Mouse (Mus musculus) left cerebral cortex, adult 2 months (tissue): ENCODE measurements around the gene Kynu. TPM values are rescaled to one million over a fixed set of nuclear protein-coding genes. Genes with fewer than 3 reads are reported as not detected.

Experiments
- DNase-seq, 2 experiments: peaks; one replicate each; pipeline ENCODE4 v3.0.0; 2021 to 2022; ENCODE audit warnings: low spot score in 2 of 2, mixed read lengths in 1 of 2; ENCODE audit errors: extremely low spot score in 1 of 2
- H3K27ac ChIP-seq: fragments of 200-600 bp; 2 replicates; pipeline ENCODE4 v1.8.1; 2022
- H3K4me3 ChIP-seq: fragments of 200-600 bp; 2 replicates; pipeline ENCODE4 v1.8.1; 2022
- CTCF ChIP-seq: fragments of 200-600 bp; IDR thresholded peaks from 2 replicates; pipeline ENCODE4 v1.8.1; 2022; ENCODE audit warnings: antibody characterized with exemption, mild to moderate bottlenecking, moderate library complexity
- intact Hi-C: fragments of 180-260 bp; cut with DNase I; formaldehyde crosslinking; loops from one replicate; pipeline ENCODE4 v1.15.1; 2025
- long read RNA-seq, 2 experiments: library from polyadenylated mRNA; stranded (forward); transcript quantifications; one replicate each; pipeline ENCODE4 v2.0.0; 2021; ENCODE audit warnings: borderline mapping rate in 2 of 2
- total RNA-seq, 2 experiments: library from RNA; stranded (reverse); gene quantifications; 2 replicates each; pipeline ENCODE4 v1.2.3; 2021

Gene Kynu
- total RNA-seq, result not detected
- long read RNA-seq, experiment 1, result 0 reads
- long read RNA-seq, experiment 2, result 0 reads

DNA sequence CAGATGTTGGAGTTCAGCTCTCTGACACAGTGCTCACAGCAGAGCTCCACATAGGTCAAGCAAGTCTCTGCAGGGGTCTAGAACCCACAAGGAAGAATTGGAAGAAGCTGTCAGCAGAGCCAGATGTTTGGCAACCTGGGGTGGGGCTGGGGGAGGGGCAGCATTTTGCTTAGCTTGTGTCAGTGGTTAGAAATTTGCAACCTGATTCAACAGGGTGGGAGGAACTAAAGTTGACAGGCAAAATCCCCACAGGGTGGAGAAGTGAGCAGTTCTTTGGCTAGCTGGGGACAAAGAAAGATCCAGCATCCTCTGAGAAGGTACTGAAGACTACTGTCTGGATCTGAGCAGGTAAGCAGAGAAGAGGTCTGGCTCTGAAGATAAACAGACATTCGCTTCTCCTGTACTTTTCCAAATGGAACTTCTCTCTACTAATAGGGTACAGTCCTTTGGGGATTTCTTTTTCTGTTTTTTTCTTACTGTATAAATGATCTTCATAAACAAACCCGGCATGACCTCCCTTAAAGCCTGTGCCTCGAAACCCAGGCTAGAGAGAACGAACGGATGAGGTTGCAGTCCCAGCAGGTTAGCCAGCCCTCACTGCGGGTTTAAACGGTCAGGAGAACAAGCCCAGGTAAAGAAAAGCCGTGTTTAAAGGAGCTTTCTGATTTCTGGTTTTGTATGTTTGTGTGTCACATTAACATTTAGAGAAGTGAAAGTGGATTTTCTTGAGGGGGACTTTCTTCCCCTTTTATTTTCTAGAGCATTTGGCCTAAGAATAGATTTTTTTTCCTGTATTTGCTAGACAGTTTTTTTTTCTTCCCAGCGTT lies at the start of gene Kynu:
TSS of gene Kynu (plus strand) at position 268 of the 827 bp plus-strand sequence.
- Histone ChIP-seq H3K27ac (no peak within 1 kb of the TSS), H3K4me3 (no peak within 1 kb of the TSS)
- intact Hi-C loops, result no loop called here
- DNase-seq, result no peak
- no peak for TF ChIP-seq CTCF

DNA sequence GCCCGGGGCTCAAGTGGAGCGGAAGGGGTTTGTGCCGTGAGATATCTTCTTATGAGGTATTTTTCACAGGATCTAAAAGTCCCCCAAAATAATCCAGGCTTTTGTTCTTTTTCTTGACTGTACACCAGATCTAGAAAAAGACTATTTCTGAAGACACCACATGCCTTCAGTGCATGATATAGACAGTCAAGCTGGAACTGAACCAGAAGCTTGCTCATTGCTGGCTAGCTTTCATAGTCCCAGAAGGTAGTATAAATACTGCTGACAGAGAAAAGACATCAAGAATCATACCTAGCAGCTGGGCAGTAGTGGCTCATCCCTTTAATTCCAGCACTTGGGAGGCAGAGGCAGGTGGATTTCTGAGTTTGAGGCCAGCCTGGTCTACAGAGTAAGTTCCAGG lies 48.9 kb upstream of the Kynu start:
- no peak for TF ChIP-seq CTCF
- H3K27ac ChIP-seq, result no peak overlapping the region
- peak in 1 of 2 experiments; percentile 29 for DNase-seq
- intact Hi-C loops, result loop anchor here (5.0 kb wide), 1 partner anchor 184 kb away; no protein-coding TSS in a partner anchor
- H3K4me3 ChIP-seq, result no peak overlapping the region

DNA sequence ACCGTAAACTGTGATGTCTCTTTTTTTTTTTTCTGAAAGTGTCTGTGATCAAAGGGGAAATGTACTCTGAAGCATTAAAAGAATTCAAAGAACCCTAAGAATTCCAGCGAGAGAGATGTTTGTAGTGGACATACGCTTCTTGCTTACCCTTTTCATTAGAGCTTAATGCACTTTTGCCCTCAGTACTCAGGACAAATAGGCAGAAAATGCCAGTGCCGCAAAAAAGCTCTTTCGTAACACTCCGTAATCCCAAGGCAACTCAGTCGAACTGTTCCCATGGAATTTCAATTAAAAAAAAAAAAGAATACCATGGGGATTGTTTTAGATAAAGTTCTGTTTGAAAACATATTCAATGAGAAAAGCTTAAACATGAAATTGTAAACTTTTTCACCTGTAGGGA lies 41.3 kb upstream of the Kynu start:
- intact Hi-C loops, result no loop called here
- no peak for DNase-seq
- no peak overlapping the region for H3K4me3 ChIP-seq
- no peak for TF ChIP-seq CTCF
- no peak overlapping the region for H3K27ac ChIP-seq

DNA sequence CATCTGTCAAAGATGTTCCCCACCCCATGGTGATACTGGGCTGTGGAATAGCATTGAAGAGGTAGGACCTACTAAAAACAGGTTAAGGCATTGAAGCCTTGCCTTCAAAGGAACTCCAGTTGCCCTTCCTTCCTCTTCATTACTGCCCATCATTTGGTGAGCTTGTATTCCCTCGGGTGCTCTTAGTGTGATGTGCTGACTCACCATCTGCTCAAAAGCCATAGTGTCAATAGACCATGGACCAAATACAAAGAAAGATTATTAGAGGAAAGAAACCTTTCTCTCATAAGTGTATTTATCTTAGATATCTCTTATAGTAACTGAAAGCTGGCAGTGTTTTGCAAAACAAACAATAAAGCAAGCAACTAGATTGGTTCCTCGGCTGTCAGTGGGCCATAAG lies 20.7 kb upstream of the Kynu start:
- DNase-seq, result no peak
- Histone ChIP-seq H3K4me3 (no peak overlapping the region), H3K27ac (no peak overlapping the region)
- intact Hi-C loops, result no loop called here
- no peak for TF ChIP-seq CTCF

DNA sequence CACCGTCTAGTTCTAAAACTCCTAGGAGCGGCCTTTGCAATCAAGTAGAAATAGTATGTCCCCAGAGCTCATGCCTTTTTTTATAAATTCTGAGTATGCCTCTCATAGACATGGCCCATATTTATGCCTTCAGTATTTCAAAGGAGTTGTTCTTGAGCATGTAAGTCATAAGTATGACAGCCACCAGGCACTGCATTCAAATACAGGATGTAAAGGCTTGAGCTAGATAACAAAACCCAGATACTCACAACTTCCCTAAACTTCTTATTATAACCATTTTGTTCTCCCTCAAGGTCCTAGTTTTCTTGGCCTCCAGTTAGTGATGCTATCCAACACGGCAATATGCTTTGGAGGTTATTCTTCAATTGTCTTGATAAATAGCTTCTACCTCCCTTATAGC lies 12.5 kb upstream of the Kynu start:
- intact Hi-C loops, result no loop called here
- no peak for DNase-seq
- no peak for TF ChIP-seq CTCF
- H3K4me3 ChIP-seq, result no peak overlapping the region
- no peak overlapping the region for H3K27ac ChIP-seq

DNA sequence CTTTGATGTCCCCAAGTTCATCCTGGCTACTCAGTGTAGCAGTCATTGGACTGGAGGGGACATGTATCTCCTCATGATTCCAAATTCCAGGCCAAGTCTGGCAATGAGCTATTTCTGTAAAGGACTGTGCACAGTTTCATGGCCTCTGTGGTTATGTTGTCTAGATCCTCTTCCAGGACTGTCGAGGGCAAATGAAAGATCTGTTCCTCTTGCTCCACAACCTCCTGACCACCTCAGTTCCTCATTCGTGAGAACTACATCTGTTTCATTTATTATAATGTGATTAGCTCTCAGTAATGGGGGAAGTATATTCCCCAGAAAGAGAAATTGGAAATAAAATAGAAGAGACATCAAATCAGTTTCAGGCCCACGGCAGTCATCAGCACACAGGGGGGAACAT lies 9.5 kb upstream of the Kynu start:
- DNase-seq, result no peak
- TF ChIP-seq CTCF, result no peak
- H3K4me3 ChIP-seq, result no peak overlapping the region
- intact Hi-C loops, result no loop called here
- H3K27ac ChIP-seq, result no peak overlapping the region

DNA sequence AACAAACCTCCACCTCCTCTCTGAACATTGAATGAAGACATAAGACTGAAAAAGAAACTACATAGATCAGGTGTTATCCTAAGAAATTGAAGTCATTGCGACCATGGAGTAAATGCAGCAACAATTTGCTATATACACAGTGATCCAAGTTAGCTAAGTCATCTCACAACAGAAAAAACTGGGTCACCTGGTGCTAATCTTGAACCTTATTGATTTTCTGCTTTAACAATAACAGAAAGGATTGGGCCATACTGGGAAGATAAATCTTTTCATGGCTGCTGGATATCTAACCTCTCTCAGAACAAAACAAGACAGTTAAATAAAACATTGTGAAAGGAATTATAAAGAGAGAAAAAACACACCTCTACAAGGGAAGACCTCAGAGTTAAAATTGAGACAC lies 8.7 kb upstream of the Kynu start:
- Histone ChIP-seq H3K4me3 (no peak overlapping the region), H3K27ac (no peak overlapping the region)
- no peak for DNase-seq
- intact Hi-C loops, result no loop called here
- TF ChIP-seq CTCF, result no peak

DNA sequence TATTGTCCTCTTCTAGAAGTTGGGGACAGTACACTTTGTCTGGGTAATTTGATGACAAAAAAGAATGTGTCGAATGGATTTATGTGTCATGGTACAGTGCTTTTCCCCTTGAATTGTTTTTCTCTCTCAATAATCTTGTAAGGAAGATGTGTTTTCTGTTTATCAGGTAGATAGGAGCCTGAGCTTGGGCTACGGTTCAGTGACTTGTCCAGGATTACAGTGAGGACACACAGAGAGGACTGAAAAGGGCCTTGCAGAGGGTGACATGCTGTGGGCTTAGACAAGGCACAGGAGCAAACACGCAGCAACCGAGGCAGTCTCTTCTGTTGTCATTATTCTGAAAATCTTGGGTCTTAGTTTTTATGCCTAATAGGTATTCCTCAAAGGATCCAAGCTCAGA lies 913 bp upstream of the Kynu start:
- DNase-seq, result no peak
- no peak for TF ChIP-seq CTCF
- intact Hi-C loops, result no loop called here

DNA sequence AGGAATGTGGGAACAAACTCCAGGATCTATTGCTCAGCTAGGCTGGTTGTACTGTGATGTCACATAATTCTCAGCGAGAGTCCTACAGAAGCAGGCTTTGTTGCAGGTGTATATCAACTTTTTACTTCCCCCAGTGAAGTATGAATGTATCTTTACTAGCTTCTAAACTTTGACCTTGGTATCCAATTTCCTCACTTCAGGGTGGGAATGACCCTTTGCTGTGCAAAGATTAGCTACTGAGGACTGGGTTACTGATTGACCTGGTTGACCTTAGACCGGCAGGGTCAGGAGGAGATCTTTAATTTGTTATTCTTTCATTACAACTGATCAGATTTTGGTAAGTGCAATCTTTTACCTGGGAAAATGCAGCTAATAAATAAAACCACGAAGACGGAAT lies 758 bp downstream of the Kynu start:
- DNase-seq, result no peak
- no peak for TF ChIP-seq CTCF
- intact Hi-C loops, result no loop called here
- no peak overlapping the region for H3K4me3 ChIP-seq
- no peak overlapping the region for H3K27ac ChIP-seq

More for the DNA sequence above, 913 bp upstream of the Kynu start:
- H3K27ac ChIP-seq, result no peak overlapping the region
- H3K4me3 ChIP-seq, result no peak overlapping the region

DNA sequence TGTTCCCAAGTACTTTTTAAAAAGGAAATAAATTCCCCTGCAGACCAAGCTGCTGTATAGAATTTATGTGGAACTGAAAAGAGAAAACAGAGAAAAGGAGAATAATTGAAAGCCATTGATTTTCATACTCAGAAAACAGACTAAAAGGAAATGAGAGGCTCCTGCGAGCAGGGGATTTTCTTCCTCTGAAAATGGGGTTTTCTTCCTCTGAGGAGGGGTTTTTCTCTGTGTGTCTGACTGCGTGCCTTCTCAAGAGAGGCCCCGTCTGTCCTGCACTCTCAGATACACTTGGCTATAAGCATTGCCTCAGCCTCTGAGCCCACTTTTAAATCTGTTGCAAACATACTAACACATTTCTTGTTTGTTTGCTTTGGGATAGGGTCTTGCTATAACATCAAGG lies 1.9 kb downstream of the Kynu start:
- DNase-seq, result no peak
- intact Hi-C loops, result no loop called here
- no peak overlapping the region for H3K4me3 ChIP-seq
- no peak overlapping the region for H3K27ac ChIP-seq
- no peak for TF ChIP-seq CTCF

DNA sequence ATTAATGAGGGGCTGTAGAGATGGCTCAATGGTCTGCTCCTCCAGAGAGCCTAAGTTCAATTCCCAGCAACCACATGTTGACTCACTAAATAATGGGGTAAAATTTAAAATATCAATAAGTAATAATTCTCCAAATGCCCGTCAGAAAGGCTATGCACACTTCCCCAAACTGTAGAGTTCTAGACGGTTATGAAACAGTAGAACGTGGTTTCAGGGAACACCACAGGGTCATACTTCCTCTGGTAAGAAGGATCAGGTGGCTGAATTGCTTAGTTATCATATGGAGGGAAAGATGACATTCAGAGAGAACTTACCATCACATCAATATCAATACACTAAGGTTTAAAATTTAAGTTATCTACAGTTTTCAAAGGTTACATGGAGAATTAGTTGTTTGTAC lies 6.1 kb downstream of the Kynu start:
- TF ChIP-seq CTCF, result no peak
- intact Hi-C loops, result no loop called here
- no peak overlapping the region for H3K27ac ChIP-seq
- no peak overlapping the region for H3K4me3 ChIP-seq
- no peak for DNase-seq

DNA sequence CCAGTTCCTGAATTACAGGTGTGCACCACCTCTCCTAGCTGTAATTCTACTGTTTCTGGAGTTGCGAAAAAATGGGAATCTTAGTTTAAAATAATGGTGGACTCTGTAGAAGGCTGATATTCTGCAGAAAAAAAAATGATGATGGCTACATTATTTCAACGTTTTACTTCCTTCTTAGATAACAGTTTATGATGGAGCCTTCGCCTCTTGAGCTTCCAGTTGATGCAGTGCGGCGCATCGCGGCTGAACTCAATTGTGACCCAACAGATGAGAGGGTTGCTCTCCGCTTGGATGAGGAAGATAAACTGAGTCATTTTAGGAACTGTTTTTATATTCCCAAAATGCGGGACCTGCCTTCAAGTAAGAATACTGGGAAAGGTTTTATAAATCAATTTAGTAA lies 7.7 kb downstream of the Kynu start:
- no peak overlapping the region for H3K27ac ChIP-seq
- TF ChIP-seq CTCF, result no peak
- H3K4me3 ChIP-seq, result no peak overlapping the region
- no peak for DNase-seq
- intact Hi-C loops, result no loop called here

DNA sequence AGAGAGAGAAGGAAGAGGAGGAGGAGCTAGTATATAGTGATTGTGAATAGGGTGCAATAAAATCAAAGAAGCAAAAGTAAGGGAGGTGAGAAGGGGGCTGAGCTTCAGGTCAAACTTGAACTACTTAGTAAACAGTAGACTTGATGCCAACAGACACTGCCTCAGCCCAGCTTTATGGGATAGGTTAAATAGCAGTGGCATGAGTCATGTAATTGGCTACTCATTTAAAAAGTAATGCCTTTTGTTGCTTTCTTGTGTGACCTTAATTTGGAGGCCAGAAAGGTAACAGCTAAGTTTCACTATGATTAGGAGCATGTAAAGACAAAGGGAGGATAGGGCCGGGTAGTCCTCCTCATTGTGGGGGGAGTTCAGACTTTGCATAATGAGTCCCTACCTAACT lies 13.3 kb downstream of the Kynu start:
- intact Hi-C loops, result no loop called here
- Histone ChIP-seq H3K4me3 (no peak overlapping the region), H3K27ac (no peak overlapping the region)
- no peak for TF ChIP-seq CTCF
- no peak for DNase-seq
